Mouse (Mus musculus): ENCODE measurements around the gene Pxmp4. TPM values are rescaled to one million over a fixed set of nuclear protein-coding genes. Genes with fewer than 3 reads are reported as not detected.

Gene Pxmp4
- total RNA-seq, 2 experiments from 2014 or later, result 11.5 to 15.5 TPM

DNA sequence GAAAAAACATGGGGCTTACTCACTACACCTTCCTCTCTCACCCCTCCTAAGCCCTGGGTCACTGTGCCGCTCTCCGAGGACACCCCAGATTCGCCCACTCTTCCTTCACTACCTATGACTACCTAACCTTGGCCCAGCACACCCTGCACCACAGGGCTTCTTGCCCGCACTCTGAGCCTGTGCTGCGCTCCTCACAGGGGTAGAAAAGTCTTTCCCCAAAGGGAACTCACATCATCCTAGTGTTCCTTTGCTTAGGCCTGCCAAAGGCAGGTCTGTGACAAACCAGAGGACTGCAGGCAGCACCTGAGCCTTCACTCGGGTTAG is 25.8 kb downstream of the Pxmp4 start:
- no peak for ATAC-seq (replicated peaks; ENCODE audit: poor library complexity, severe bottlenecking)

GRCm38 (mm10) chr2:154576876-154577743 is 26.4 kb downstream of the Pxmp4 start:
- ATAC-seq (replicated peaks; ENCODE audit: poor library complexity, severe bottlenecking), result no peak

DNA sequence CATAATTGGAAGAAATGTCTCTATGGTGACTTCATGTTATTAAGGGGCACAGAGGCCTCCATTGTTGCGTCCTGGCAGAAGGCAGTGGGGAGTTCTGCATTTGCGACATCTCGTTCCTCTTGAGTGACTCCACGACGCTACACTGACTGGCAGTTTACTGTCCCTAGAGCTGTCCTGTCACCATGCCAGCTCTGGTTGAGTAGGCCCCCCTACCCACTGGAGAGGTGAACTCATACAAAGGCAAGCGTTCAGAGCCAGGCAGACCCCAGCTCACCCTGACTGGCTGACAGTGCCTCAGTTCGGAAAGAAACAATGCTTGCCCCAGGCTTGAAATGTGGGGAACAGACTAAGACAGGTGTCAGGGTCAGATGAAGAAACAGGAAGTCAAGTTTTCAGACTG is 29.2 kb downstream of the Pxmp4 start:
- peak; percentile 49 for ATAC-seq (replicated peaks; ENCODE audit: poor library complexity, severe bottlenecking)

GRCm38 (mm10) chr2:154572996-154573395 is 30.5 kb downstream of the Pxmp4 start:
- no peak for ATAC-seq (replicated peaks; ENCODE audit: poor library complexity, severe bottlenecking)

DNA sequence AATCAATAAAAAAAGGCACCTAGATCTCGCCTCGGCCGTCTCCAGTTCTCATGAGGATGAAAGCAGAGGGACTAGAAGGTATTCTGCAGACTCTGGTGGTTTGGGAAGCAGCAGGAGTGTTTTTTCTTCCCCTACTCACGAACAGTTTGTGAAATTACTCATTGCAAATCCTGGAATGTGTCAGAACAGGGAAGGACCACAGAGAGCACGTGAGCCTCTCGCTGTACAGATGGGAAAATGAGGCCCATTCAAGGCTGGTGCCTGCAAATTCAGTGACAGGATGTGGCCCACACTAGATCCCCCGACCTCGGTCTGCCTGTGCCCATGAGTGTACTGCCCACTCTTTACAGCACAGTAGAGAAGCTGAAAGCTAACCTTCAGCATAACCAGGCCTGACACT is 31.5 kb downstream of the Pxmp4 start:
- ATAC-seq (replicated peaks; ENCODE audit: poor library complexity, severe bottlenecking), result no peak

- no peak for ATAC-seq (replicated peaks; ENCODE audit: poor library complexity, severe bottlenecking)
These were observed 32.2 kb downstream of the Pxmp4 start for GRCm38 (mm10) chr2:154571266-154571665.

- 0 out of 2 replicates have a peak, but pooled peaks have one; percentile 3 for ATAC-seq (replicated peaks; ENCODE audit: poor library complexity, severe bottlenecking)
These were observed 32.8 kb downstream of the Pxmp4 start for GRCm38 (mm10) chr2:154570666-154571065.

DNA sequence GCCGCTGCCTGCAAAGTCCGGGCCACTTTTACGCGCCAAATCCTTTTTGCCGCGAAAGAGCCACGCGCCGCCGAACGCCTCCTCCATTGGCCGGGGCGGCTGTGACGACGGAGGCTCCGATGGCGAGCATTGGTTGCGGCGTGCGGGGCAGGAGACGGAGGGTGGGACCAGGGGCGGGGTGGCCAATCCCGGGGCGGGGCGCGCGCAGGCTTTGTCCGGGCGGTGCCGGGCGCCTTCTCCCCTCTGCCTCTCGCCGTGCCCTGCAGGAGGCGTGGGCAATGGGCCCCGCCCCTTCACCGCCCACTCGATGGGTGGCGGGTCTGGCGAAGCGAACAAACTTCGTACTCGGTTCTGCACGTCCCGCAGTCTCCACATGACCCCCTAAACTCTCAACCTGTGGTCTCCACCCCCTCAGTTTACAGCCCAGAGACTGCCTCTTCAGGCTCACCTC is 33.6 kb downstream of the Pxmp4 start, which contains the start of gene E2f1:
Gene E2f1, minus strand, starts transcription at position 57 of the 451 bp plus-strand sequence.
- peak; percentile 73 for ATAC-seq (replicated peaks; ENCODE audit: poor library complexity, severe bottlenecking)

- ATAC-seq (replicated peaks; ENCODE audit: poor library complexity, severe bottlenecking), result peak; percentile 42
These were observed 34.3 kb downstream of the Pxmp4 start for GRCm38 (mm10) chr2:154569071-154569748.

- ATAC-seq (replicated peaks; ENCODE audit: poor library complexity, severe bottlenecking), result no peak
These were observed 35.0 kb downstream of the Pxmp4 start for GRCm38 (mm10) chr2:154568329-154569070.

- no peak for ATAC-seq (replicated peaks; ENCODE audit: poor library complexity, severe bottlenecking)
These were observed 35.7 kb downstream of the Pxmp4 start for GRCm38 (mm10) chr2:154567766-154568165.

- ATAC-seq (replicated peaks; ENCODE audit: poor library complexity, severe bottlenecking), result no peak
These were observed 36.9 kb downstream of the Pxmp4 start for GRCm38 (mm10) chr2:154566641-154567040.

- ATAC-seq (replicated peaks; ENCODE audit: poor library complexity, severe bottlenecking), result no peak
These were observed 37.9 kb downstream of the Pxmp4 start for GRCm38 (mm10) chr2:154565562-154565961.

GRCm38 (mm10) chr2:154563612-154564170 is 39.8 kb downstream of the Pxmp4 start:
- no peak for ATAC-seq (replicated peaks; ENCODE audit: poor library complexity, severe bottlenecking)

DNA sequence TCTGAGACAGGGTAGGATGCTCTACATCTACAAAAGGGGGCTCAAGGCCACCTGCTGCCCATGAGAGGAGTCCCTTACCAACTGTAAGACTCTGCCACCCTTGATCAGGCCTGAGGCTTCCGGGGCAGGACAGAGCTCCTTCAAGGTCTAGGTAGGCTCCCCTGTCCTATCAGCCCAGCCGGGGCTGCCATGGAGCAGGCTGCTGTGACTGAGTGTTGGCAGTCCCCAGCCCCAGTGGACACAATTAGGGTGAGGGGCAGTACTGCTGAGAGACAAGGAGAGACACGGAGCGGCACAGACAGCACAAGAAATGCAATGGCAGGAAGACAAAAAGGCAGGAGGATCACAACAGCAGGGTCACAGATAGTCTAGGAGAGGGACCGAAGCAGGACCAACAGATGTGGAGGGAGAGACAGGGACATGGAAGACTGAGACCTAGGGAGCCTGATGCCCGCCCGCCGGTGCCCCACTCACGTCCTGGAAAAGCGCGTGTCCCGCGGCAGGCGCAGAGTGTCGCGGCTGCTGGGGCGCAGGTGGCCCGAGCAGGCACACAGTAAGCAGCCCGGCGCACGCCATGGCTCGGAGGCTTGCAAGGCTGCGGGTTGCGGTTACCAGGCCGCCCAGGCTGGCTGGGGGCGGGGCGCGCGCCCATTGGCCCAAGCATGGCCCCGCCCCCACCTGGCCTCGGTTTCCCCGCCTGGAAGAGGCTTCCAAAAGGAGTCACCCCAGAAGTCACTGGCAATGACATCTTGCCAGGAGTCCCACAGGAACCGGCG is 45.1 kb downstream of the Pxmp4 start, which contains the start of gene Necab3:
Gene Necab3, minus strand, starts transcription at position 627 of the 776 bp plus-strand sequence.
- peak; percentile 80 for ATAC-seq (replicated peaks; ENCODE audit: poor library complexity, severe bottlenecking)

GRCm38 (mm10) chr2:154557184-154557832 is 46.2 kb downstream of the Pxmp4 start:
- no peak for ATAC-seq (replicated peaks; ENCODE audit: poor library complexity, severe bottlenecking)

DNA sequence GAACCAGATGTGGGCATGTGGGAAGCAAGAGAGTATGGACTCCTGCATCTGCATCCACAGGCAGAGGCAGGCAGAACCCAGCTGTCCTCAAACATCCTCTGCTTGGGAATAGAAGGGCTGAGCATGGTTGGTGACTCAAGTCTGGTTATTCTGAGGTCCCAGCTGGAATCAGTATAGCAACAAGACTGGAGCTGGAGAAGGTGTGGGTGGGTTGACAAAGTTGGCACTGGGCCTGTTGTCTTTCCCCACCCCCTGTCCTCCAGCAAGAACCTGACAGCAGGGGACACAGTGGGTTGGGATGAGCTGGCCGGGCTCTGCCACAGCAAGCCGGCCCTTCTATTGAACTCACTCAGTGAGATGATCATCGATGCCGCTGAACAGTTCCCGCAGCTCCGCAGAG is 48.3 kb downstream of the Pxmp4 start:
- no peak for ATAC-seq (replicated peaks; ENCODE audit: poor library complexity, severe bottlenecking)

GRCm38 (mm10) chr2:154552424-154552907 is 51.0 kb downstream of the Pxmp4 start:
- ATAC-seq (replicated peaks; ENCODE audit: poor library complexity, severe bottlenecking), result peak; percentile 65

DNA sequence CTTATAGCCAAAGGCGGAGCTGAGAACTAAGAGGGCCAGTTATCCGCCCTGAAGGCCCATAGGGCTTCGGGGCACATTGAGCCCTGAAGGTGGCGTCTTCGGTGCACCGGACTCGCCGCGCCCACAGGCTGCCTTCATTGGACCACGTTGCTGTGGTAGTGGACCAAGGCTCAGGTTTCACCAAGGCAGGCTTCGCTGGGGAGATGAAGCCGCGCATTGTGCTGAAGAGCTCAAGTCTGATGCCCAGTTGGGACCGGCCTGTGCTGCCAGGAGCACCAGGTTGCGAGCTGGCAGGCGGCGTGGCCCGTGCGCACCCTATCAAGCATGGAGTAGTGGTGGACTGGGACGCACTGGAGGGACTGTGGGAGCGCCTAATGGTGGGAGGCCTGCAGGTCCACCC is 51.6 kb downstream of the Pxmp4 start:
- ATAC-seq (replicated peaks; ENCODE audit: poor library complexity, severe bottlenecking), result peak; percentile 34

Measured in granulocyte monocyte progenitor cell, adult 5-6 weeks (primary cell).